Mouse (Mus musculus) adrenal gland, adult 8-10 months (tissue): Measurements from ENCODE around the gene Eif2s3x. TPM values are rescaled to one million over a fixed set of nuclear protein-coding genes. Genes with fewer than 3 reads are reported as not detected.

Experiments
- total RNA-seq, 4 experiments: library from RNA; stranded (reverse); gene quantifications; 2 replicates each; pipeline ENCODE4 v1.2.4; 2022

The Eif2s3x gene
- total RNA-seq, 4 experiments from 2014 or later: 120 to 235 (median 168) TPM

Other genes with a start within 250 kb of the Eif2s3x start
- not detected for gene AU015836, start 244.2 kb downstream of the Eif2s3x start, total RNA-seq
- 10 to 100 TPM; 28.8 to 47.7 (median 41.3) TPM for gene Zfx, start 89.2 kb downstream of the Eif2s3x start, total RNA-seq
- 10 to 100 TPM; 14.7 to 23.6 (median 18.4) TPM for gene Klhl15, start 21.7 kb upstream of the Eif2s3x start, total RNA-seq
- not detected for gene Fam90a1b, start 153.9 kb upstream of the Eif2s3x start, total RNA-seq
- gene Apoo, start 154.3 kb upstream of the Eif2s3x start, total RNA-seq: 10 to 100 TPM; 38.0 to 62.9 (median 52.9) TPM